Mouse (Mus musculus) 416B (cell line): ENCODE data around the gene Mios.

ENCODE experiments used
- DNase-seq: peaks from one replicate; pipeline ENCODE4 v3.0.0; 2011; ENCODE audit warnings: low read depth

Mios gene

DNA sequence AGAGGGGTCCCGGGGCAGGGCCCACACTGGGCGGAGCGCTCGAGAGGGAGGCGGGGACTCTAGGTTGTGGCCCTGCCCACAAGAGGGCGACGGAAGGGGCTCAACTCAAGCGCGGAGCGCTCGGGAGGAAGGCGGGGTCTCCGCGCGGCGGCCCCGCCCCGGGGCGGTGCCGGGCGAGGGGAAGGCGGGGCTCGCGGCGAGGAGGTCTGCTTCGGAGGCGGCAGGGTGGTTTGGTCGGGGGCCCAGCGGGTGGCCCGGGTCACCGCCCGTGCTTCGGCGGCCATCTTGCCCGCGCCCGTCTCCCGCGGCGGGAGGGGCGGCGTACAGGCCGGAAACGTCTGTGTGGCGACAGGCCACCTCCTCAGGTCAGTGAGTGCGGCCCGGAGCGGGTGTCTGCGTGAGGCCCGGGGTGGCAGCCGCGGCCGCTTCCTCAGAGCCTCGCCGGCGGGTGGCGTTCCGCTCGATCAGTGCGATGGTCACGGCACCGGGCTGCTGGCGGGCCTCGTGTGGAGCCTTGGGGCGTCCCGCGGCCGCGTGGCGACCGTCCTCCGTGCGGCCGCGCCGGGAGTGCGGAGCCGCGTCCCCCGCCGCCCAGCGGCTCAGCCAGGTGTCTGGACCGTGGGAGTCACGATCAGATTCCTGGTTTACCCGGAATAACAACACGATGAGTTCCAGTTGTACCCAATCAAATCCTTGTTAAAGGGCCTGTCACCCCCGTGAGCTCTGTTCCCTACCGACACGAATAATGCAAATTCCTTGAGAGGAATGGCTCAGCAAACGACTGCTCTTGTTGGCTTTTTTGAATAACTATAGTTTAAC is at the start of gene Mios:
Gene Mios (plus strand): TSS at position 176 of the 819 bp plus-strand sequence.
- DNase-seq = peak; percentile 88

DNA sequence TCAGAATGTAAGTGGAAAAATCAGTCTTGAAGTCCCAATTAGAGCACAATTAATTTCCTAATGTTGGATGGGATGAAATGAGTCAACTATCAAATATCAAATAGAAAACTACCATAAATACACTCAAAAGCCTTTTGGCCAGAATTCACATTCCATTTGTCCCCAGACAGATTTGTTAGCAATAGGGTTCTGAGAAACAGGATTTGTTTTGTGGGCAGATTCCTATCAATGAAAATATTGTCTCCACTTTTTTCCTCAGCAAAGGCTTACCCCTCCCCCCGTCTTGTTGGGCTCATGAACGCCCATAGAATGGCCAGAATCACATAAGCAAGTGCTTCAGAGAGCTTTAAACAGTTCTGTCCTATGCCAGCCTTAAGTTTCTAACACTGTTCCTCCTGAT is 49.0 kb upstream of the Mios start:
- no peak for DNase-seq

- no peak for DNase-seq
Measured at GRCm38 (mm10) chr6:8164741-8165140, 44.3 kb upstream of the Mios start.

DNA sequence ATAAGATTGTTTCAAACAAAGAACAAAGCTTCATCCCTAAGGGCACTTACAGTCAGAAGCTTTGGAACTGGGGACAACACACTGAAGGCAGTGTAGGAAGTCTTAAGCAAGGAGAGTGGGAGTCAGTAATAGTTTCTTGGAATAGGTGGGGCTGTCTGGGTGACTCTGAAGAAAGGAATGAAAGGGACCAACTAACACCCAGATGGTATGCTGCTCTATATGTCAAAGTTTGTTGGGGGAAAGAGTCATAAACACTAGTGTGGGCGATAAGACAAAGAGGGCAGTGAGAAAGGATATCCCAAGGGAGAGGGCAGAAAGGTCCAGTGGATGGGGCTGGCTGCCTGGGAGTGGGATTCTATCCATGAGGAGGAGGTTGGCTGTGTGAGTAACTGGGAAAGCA is 36.9 kb upstream of the Mios start:
- DNase-seq = no peak

GRCm38 (mm10) chr6:8174062-8174461 is 35.0 kb upstream of the Mios start:
- DNase-seq = no peak

DNA sequence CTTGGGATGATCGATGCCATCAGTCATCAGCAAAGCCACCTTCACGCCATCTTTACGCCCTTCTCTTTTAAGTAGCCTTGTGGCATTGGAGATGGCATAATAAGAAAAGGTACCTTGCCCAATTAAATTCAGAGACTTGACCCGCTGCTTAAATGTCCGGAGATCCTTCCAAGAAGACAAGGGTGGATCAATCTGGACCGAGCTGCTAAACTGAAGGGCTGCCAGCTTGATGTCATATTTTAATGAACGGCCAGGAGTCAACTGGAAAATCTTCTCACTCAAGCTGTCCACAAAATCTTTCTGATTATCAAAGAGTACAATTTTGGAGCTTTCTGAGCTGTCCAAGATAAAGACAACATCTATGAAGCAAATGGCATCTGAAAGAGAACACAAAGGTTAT is 33.7 kb upstream of the Mios start:
- DNase-seq = no peak

- no peak for DNase-seq
Measured at GRCm38 (mm10) chr6:8176116-8176515, 32.9 kb upstream of the Mios start.

- no peak for DNase-seq
Measured at GRCm38 (mm10) chr6:8178397-8178941, 30.6 kb upstream of the Mios start.

DNA sequence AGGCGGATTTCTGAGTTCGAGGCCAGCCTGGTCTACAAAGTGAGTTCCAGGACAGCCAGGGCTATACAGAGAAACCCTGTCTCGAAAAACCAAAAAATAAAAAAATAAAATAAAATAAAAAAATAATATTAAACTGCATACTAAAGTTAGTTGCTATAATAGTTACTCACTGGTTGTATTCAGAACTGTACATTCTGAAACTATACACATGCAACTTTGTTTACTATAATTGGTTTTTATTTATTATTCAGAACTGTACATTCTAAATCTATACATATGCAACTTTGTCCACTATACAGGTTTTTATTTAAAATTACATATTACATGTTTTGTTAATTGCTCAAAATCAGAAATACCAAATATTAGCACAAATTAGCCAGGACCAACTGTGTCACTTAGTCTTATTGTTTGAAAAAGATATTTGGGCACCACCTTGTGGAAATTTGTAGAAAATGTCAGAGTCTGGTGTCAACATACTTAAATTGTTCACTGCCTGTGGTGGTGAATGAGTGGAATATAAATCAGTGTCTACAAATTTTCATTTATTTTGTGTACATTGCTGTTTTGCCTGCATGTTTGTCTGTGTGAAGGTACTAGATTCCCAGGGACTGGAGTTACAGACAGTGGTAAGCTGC is 20.3 kb upstream of the Mios start:
- DNase-seq = peak; percentile 63

- DNase-seq = no peak
Measured at GRCm38 (mm10) chr6:8189917-8190316, 19.1 kb upstream of the Mios start.

DNA sequence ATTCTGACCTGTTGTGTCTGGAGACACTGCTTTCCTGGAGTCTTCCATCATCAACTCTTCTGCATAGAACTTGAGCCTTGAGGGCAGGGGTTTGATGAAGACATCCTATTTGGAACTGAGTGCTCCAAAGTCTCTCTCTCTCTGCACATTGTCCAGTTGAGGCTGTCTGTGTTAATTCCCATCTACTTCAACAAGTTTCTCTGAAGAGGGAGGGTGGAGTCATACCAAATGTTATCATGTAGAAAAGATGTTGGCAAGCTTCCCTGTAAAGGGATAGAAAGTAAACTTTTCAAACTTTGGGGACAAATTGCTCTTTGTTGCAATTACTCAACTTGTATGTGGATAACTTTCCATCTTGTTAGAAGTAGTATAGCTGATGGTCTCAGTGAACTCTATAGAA is 16.5 kb upstream of the Mios start, which contains the start of gene Col28a1:
Gene Col28a1 (minus strand): TSS at position 101 of the 400 bp plus-strand sequence.
- no peak for DNase-seq

DNA sequence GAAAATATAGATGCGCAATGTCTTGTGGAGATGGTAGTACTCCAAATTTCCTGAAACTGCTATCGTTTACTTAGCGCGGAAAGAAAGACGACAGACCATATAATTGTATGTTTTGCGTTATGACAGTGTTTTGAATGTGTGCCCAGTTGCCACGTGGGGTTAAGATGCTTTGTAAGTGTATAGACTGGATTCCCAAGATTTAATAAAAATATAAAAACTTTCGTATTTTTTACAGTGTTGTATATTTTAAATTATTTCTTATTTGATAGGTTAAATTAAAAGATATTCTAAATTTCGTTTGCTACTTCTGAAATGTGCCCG is 804 bp downstream of the Mios start:
- no peak for DNase-seq

- peak; percentile 28 for DNase-seq
Measured at GRCm38 (mm10) chr6:8210661-8211060, 1.6 kb downstream of the Mios start.

- no peak for DNase-seq
Measured at GRCm38 (mm10) chr6:8227035-8227434, 18.0 kb downstream of the Mios start.

- DNase-seq = no peak
Measured at GRCm38 (mm10) chr6:8228596-8228995, 19.6 kb downstream of the Mios start.

- peak; percentile 55 for DNase-seq
Measured at GRCm38 (mm10) chr6:8258316-8258715, 49.3 kb downstream of the Mios start.

DNA sequence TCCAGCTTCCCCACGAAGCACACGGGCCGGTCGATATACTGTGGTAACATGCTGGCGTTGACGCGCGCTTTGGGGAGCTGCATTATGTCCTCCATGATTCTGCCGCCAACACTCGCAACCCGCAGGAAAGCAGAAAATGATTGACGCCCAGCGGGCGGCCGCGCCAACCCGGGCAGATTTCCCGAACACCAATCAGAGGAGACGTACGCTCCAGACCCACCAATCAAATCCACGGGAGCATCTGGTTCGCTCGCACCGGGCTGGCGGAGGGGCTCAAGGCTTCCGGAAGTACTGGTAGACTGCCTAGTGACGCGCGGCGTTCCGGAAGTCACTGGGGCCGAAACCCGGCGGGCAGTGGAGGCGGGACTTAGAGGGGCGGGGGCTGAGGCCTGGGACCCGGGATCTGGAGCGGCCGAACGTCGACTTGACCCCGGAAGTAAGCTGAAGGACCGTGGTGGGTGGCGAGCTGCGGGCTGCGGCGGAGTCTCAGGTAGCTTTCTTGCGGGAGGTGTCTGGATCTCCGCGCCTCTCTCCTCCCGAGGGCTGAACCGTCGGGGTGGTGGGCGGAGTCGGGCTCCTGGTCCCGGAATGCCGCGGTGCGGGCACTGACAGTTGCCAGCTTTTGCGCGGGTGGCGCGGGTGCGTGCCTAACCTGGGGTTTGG is 50.1 kb downstream of the Mios start, which contains the start of the genes Rpa3, Umad1 and Gm45062:
Gene Rpa3 (minus strand): TSS at position 170 of the 663 bp plus-strand sequence.
Gene Umad1 (plus strand): TSS at position 285 of the 663 bp plus-strand sequence.
Gene Gm45062 (plus strand): TSS at position 447 of the 663 bp plus-strand sequence.
- DNase-seq = peak; percentile 98

GRCm38 (mm10) chr6:8259667-8260044 is 50.6 kb downstream of the Mios start:
- no peak for DNase-seq

GRCm38 (mm10) chr6:8271047-8271446 is 62.0 kb downstream of the Mios start:
- DNase-seq = no peak

GRCm38 (mm10) chr6:8274387-8275054 is 65.5 kb downstream of the Mios start:
- peak; percentile 75 for DNase-seq

GRCm38 (mm10) chr6:8275098-8275497 is 66.1 kb downstream of the Mios start:
- peak; percentile 86 for DNase-seq

DNA sequence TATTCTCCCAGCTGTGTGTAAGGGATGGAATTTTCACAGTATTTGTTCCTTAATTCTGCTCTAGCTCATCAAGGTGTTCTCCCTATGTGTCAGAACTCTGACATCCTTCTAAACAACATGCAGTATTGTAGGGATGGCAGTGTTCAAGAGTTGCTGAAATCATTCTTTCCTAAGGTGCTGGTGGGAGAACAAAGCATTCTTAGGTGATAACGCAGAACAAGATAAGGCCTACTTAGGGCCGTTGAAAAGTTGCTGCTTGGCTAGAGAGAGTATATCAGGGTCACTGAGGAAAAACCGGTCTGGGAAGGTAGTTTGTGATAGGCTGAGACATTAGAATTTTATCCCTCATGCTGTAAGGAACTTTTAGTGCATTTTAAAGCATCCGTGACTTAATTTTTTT is 67.4 kb downstream of the Mios start:
- DNase-seq = no peak
